Mouse (Mus musculus) ES-Bruce4 (cell line): Measurements from ENCODE around the gene Evx2. TPM values are rescaled to one million over a fixed set of nuclear protein-coding genes. Genes with fewer than 3 reads are reported as not detected.

Experiments used
- H3K27ac ChIP-seq: 2 replicates; pipeline ENCODE4 v1.5.1; 2012; ENCODE audit warnings: low read length, inconsistent platforms; ENCODE audit not compliant: insufficient read depth
- H3K27me3 ChIP-seq: 2 replicates; pipeline ENCODE4 v1.6.1; 2012; ENCODE audit warnings: mild to moderate bottlenecking, low read length, inconsistent platforms; ENCODE audit not compliant: control insufficient read depth, poor library complexity, insufficient read depth, severe bottlenecking
- H3K36me3 ChIP-seq: 2 replicates; pipeline ENCODE4 v1.6.1; 2012; ENCODE audit warnings: inconsistent platforms, mild to moderate bottlenecking, low read length, moderate library complexity; ENCODE audit not compliant: control insufficient read depth, poor library complexity, insufficient read depth, severe bottlenecking
- H3K4me1 ChIP-seq: one replicate; pipeline ENCODE4 v1.8.1; 2011; ENCODE audit warnings: low read length; ENCODE audit not compliant: control insufficient read depth, insufficient read depth
- H3K4me3 ChIP-seq: 2 replicates; pipeline ENCODE4 v1.5.1; 2011; ENCODE audit warnings: low read depth, mild to moderate bottlenecking, low read length
- H3K9ac ChIP-seq: 2 replicates; pipeline ENCODE4 v1.6.1; 2012; ENCODE audit warnings: low read depth, mild to moderate bottlenecking, inconsistent platforms; ENCODE audit not compliant: poor library complexity, severe bottlenecking
- H3K9me3 ChIP-seq: replicated peaks from 2 replicates; pipeline ENCODE4 v1.6.1; 2012; ENCODE audit warnings: mild to moderate bottlenecking, low read length, inconsistent platforms; ENCODE audit not compliant: control insufficient read depth, poor library complexity, insufficient read depth, severe bottlenecking
- CTCF ChIP-seq: IDR thresholded peaks from one replicate; pipeline ENCODE4 v1.8.1; 2011; ENCODE audit warnings: low read depth, low read length
- EP300 ChIP-seq: IDR thresholded peaks from 2 replicates; pipeline ENCODE4 v1.6.1; 2011; ENCODE audit warnings: low read depth, low read length; ENCODE audit not compliant: insufficient read depth
- POLR2A ChIP-seq: IDR thresholded peaks from one replicate; pipeline ENCODE4 v1.8.1; 2011; ENCODE audit warnings: low read length; ENCODE audit not compliant: insufficient read depth
- polyA plus RNA-seq: library from polyadenylated mRNA; stranded (reverse); fragments of >200 nt; gene quantifications from 2 replicates; pipeline ENCODE4 v1.2.4, GENCODE M21; 2011; ENCODE audit warnings: low read depth; ENCODE audit not compliant: missing spikeins, insufficient read depth, insufficient read length

Gene Evx2
- polyA plus RNA-seq, 1 experiment: not detected

- Histone ChIP-seq H3K27me3 (peaks cover 56% of the 10 kb centered on the region), H3K9ac (peak within 1 kb of the TSS; percentile 97), H3K4me1 (no peaks in the 10 kb centered on the region), H3K9me3 (no peaks in the 10 kb centered on the region), H3K36me3 (no peaks in the 10 kb centered on the region), H3K27ac (no peak within 1 kb of the TSS), H3K4me3 (peak within 1 kb of the TSS; percentile 61)
- TF ChIP-seq CTCF (no peak), POLR2A (no peak), EP300 (no peak)
Observed at GRCm38 (mm10) chr2:74704393-74704998, 45.1 kb upstream of the Evx2 start, which contains the start of gene Hoxd8. TSS of gene Hoxd8 (plus strand) at chr2:74704615.

GRCm38 (mm10) chr2:74703720-74704392 is 44.5 kb upstream of the Evx2 start:
- H3K9me3 ChIP-seq: no peaks in the 10 kb centered on the region
- no peaks in the 10 kb centered on the region for H3K4me1 ChIP-seq
- no peak overlapping the region for H3K9ac ChIP-seq
- H3K27me3 ChIP-seq: peaks cover 59% of the 10 kb centered on the region
- H3K36me3 ChIP-seq: no peaks in the 10 kb centered on the region
- H3K27ac ChIP-seq: no peak overlapping the region
- TF ChIP-seq POLR2A (no peak), EP300 (no peak), CTCF (no peak)
- H3K4me3 ChIP-seq: no peak overlapping the region

DNA sequence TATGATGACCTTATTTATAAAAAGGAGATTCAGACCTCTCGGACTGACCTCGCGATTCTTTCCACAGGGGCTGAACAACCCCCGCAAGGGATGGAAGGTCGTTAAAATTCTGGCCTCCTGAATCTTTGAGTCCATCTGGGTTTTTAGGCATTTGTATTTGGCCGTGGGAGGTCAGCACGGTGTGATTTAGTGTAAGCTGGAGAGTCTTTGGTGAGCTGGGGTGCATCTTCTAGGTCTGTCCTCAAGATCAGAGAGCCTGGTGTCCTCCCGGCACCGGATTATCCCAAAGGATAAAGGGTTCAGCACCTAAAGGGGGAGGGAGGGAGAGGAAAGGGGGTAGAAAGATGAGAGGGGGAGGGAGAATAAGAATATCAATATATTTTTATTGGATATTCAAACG is 44.0 kb upstream of the Evx2 start:
- no peak for TF ChIP-seq CTCF
- TF ChIP-seq EP300: no peak
- TF ChIP-seq POLR2A: no peak
- Histone ChIP-seq H3K27me3 (peaks cover 60% of the 10 kb centered on the region), H3K4me3 (no peak overlapping the region), H3K27ac (no peak overlapping the region), H3K4me1 (no peaks in the 10 kb centered on the region), H3K36me3 (no peaks in the 10 kb centered on the region), H3K9ac (no peak overlapping the region), H3K9me3 (no peaks in the 10 kb centered on the region)

DNA sequence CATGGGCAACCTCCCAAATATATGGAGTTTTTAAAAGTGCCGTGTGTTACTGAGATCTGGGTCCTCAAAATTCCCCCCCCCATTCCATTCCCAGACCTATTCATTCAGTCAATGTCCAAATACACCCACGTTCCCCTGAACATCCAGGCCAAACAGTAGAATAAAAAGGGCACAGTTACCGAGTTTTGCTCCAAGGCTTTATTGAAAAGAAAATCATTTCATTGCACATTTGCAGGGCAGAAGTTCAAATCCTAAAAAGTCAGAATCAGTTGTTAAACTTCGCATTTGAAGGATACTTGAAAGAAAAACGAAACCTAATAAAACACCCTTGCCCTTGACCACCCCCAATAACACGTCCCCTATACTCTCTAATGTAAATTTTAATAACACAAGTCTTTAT is 43.5 kb upstream of the Evx2 start:
- Histone ChIP-seq H3K4me3 (no peak overlapping the region), H3K27ac (no peak overlapping the region), H3K9ac (no peak overlapping the region), H3K36me3 (no peaks in the 10 kb centered on the region), H3K4me1 (no peaks in the 10 kb centered on the region), H3K9me3 (no peaks in the 10 kb centered on the region), H3K27me3 (peaks cover 63% of the 10 kb centered on the region)
- no peak for TF ChIP-seq EP300
- TF ChIP-seq CTCF: no peak
- no peak for TF ChIP-seq POLR2A

DNA sequence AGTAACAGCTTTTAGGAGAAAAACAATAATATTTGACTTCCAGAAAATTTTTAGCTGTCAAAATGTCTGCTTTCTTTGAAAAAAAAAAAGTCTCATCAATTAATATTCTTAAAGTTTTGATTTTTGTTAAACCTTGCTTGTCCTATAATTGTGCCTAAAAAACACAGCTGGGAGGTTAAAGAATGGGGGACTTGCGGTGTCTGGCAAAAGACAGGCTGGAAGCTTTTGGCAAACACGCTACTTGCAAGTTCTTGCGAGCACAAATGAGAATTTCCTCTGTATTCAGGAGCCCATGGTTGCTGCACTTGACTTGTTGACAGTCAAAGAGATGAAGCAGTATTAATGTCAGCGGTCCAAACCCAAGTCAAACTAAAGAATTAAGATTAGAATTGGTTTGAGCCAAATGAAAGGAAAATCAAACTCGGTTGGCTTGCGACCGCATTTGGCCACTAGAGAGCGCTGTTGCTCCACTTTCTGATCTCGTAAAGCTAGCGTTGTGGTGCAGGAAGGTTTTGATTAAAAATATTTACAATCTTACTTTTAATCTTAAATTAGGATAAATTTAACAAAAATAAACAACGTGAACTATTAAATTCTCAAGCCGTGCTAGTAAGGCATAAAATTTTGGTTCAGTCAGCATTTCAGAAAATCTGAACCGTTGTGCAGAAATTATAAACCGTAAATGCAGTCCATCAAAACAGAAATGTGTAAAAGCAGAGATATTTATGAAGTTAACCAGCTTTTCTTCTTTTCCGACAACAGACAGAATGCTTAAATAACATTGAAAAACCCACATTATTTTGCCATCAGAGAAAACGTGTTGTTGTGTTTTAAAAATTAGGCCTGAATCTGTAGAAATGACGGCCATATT is 42.8 kb upstream of the Evx2 start:
- Histone ChIP-seq H3K9ac (no peak overlapping the region), H3K36me3 (no peaks in the 10 kb centered on the region), H3K4me3 (no peak overlapping the region), H3K27me3 (peaks cover 65% of the 10 kb centered on the region), H3K9me3 (no peaks in the 10 kb centered on the region), H3K27ac (no peak overlapping the region), H3K4me1 (no peaks in the 10 kb centered on the region)
- TF ChIP-seq CTCF: peak; percentile 80
- TF ChIP-seq POLR2A: no peak
